Mouse (Mus musculus) small intestine, adult 2 months (tissue): ENCODE measurements around the gene AC124502.3. TPM values are rescaled to one million over a fixed set of nuclear protein-coding genes. Genes with fewer than 3 reads are reported as not detected.
A peak's percentile ranks its signal among the peaks of the same experiment; 100 is the strongest.

Experiments
- H3K27ac ChIP-seq: fragments of 200-500 bp; 2 replicates; pipeline ENCODE4 v1.5.1; 2012; ENCODE audit warnings: low read depth, low read length, control low read depth, inconsistent platforms; ENCODE audit not compliant: insufficient read depth
- H3K27me3 ChIP-seq: fragments of 200-500 bp; 2 replicates; pipeline ENCODE4 v1.6.1; 2012; ENCODE audit warnings: mild to moderate bottlenecking, moderate library complexity, low read length, inconsistent platforms; ENCODE audit not compliant: control insufficient read depth, insufficient read depth
- H3K36me3 ChIP-seq: fragments of 200-500 bp; 2 replicates; pipeline ENCODE4 v1.6.1; 2012; ENCODE audit warnings: mild to moderate bottlenecking, low read length, control low read depth, inconsistent platforms; ENCODE audit not compliant: control insufficient read depth, insufficient read depth
- H3K4me1 ChIP-seq: fragments of 200-500 bp; 2 replicates; pipeline ENCODE4 v1.6.1; 2012; ENCODE audit warnings: low read length, inconsistent platforms, mixed read lengths; ENCODE audit not compliant: control insufficient read depth, insufficient read depth, insufficient read length
- H3K4me3 ChIP-seq: fragments of 200-500 bp; 2 replicates; pipeline ENCODE4 v1.5.1; 2012; ENCODE audit warnings: low read depth, mild to moderate bottlenecking, control low read depth, inconsistent platforms, low read length, moderate library complexity
- CTCF ChIP-seq: fragments of 200-500 bp; IDR thresholded peaks from 2 replicates; pipeline ENCODE4 v1.5.1; 2012; ENCODE audit warnings: low read depth, mild to moderate bottlenecking, control low read depth, inconsistent platforms, low read length, moderate library complexity, mixed read lengths; ENCODE audit not compliant: insufficient replicate concordance, insufficient read length; ENCODE audit errors: extremely low read depth
- POLR2A ChIP-seq: fragments of 200-500 bp; IDR thresholded peaks from 2 replicates; pipeline ENCODE4 v1.6.1; 2012; ENCODE audit warnings: low read depth, mild to moderate bottlenecking, control low read depth, inconsistent platforms, low read length, moderate library complexity
- WGBS: fragments of 180-500 bp; shearing (Covaris S2); methylation state at CpG from one replicate; pipeline ENCODE4 v1.1.7; 2018; 5-methylcytosine and 5-hydroxymethylcytosine counted together
- polyA plus RNA-seq: library from polyadenylated mRNA; depleted of rRNA; stranded (reverse); fragments of >200 nt; gene quantifications from 2 replicates; pipeline ENCODE4 v1.2.3, GENCODE M21; 2012

The AC124502.3 gene
- polyA plus RNA-seq, 1 experiment: 1.2 TPM

GRCm38 (mm10) chr19:5052853-5053252 is 14.2 kb downstream of the AC124502.3 start:
- H3K4me1 ChIP-seq: peaks cover 5% of the 10 kb centered on the region
- H3K36me3 ChIP-seq: peaks cover 8% of the 10 kb centered on the region; the same call in 1 of the 2 replicates
- H3K27ac ChIP-seq: no peak overlapping the region
- TF ChIP-seq CTCF (no peak), POLR2A (no peak)
- H3K27me3 ChIP-seq: no peaks in the 10 kb centered on the region
- no peak overlapping the region for H3K4me3 ChIP-seq
- WGBS: 91% methylated on average over 17 of the region's 17 CpGs

- TF ChIP-seq POLR2A: no peak
- peak; percentile 82 for TF ChIP-seq CTCF
- no peak overlapping the region for H3K4me3 ChIP-seq
- 33% methylated on average over 9 of the region's 9 CpGs for WGBS
- no peak overlapping the region for H3K27ac ChIP-seq
- peaks cover 6% of the 10 kb centered on the region; the same call in 1 of the 2 replicates for H3K36me3 ChIP-seq
- H3K27me3 ChIP-seq: no peaks in the 10 kb centered on the region
- peaks cover 5% of the 10 kb centered on the region for H3K4me1 ChIP-seq
Measured at GRCm38 (mm10) chr19:5053909-5054308, 15.2 kb downstream of the AC124502.3 start.

- Histone ChIP-seq H3K27me3 (no peaks in the 10 kb centered on the region), H3K36me3 (no peaks in the 10 kb centered on the region), H3K27ac (no peak overlapping the region), H3K4me3 (no peak overlapping the region), H3K4me1 (no peaks in the 10 kb centered on the region; the same call in 1 of the 2 replicates)
- WGBS: 20% methylated on average over 6 of the region's 6 CpGs
- TF ChIP-seq CTCF: peak; percentile 72; the same call in 1 of the 2 replicates
- no peak for TF ChIP-seq POLR2A
Measured at GRCm38 (mm10) chr19:5056251-5056650, 17.6 kb downstream of the AC124502.3 start.

- no peaks in the 10 kb centered on the region for H3K36me3 ChIP-seq
- no peaks in the 10 kb centered on the region for H3K4me1 ChIP-seq
- no peak for TF ChIP-seq POLR2A
- no peak for TF ChIP-seq CTCF
- H3K4me3 ChIP-seq: no peak overlapping the region
- WGBS: 28% methylated on average over 16 of the region's 16 CpGs
- H3K27ac ChIP-seq: no peak overlapping the region
- H3K27me3 ChIP-seq: no peaks in the 10 kb centered on the region
Measured at GRCm38 (mm10) chr19:5057876-5058775, 19.4 kb downstream of the AC124502.3 start.

GRCm38 (mm10) chr19:5058801-5059771 is 20.4 kb downstream of the AC124502.3 start:
- WGBS: 24% methylated on average over 10 of the region's 10 CpGs
- H3K27ac ChIP-seq: no peak overlapping the region
- no peaks in the 10 kb centered on the region for H3K36me3 ChIP-seq
- H3K27me3 ChIP-seq: no peaks in the 10 kb centered on the region
- no peaks in the 10 kb centered on the region for H3K4me1 ChIP-seq
- H3K4me3 ChIP-seq: no peak overlapping the region
- TF ChIP-seq POLR2A: no peak
- TF ChIP-seq CTCF: no peak

- no peak overlapping the region for H3K4me3 ChIP-seq
- WGBS: 39% methylated on average over 5 of the region's 5 CpGs
- no peak overlapping the region for H3K27ac ChIP-seq
- H3K36me3 ChIP-seq: no peaks in the 10 kb centered on the region
- TF ChIP-seq CTCF: no peak
- TF ChIP-seq POLR2A: no peak
- no peaks in the 10 kb centered on the region for H3K4me1 ChIP-seq
- H3K27me3 ChIP-seq: no peaks in the 10 kb centered on the region
Measured at GRCm38 (mm10) chr19:5060365-5061330, 22.0 kb downstream of the AC124502.3 start.

- H3K36me3 ChIP-seq: no peaks in the 10 kb centered on the region
- H3K27ac ChIP-seq: no peak overlapping the region
- TF ChIP-seq POLR2A: no peak
- no peak for TF ChIP-seq CTCF
- H3K4me1 ChIP-seq: no peaks in the 10 kb centered on the region; the same call in 1 of the 2 replicates
- H3K4me3 ChIP-seq: no peak overlapping the region
- WGBS: 77% methylated on average over 5 of the region's 5 CpGs
- peaks cover 2% of the 10 kb centered on the region; the same call in 1 of the 2 replicates for H3K27me3 ChIP-seq
Measured at GRCm38 (mm10) chr19:5062041-5062440, 23.4 kb downstream of the AC124502.3 start.
